11 mouse cellular contexts compared by ENCODE assay signal in the genomic region with DNA sequence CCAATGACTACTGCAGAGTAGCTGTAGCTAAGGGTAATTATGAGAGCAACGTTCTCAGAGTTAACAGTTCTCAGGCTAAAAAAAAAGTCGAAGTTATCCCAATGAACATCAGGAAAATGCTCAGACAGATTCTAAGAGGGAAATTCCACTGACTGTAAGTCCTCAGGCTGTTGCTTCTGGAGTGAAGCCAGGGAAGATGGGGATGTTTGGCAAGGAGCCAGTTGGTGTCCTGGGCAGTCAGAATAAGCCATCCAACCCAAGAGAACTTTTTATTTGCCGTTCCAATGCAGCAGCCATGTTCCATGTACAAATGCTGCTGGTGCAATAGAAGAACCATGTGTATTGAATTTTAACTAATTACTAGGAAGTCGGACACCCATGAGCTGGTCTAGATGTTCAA. TPM values are rescaled to one million over a fixed set of nuclear protein-coding genes. Genes with fewer than 3 reads are reported as not detected.
DNase-seq lines count a peak whose midpoint lies in the region; ATAC-seq and TF ChIP-seq lines count a peak whose summit lies in the region.
"Had no signal": no experiment of that assay in that cellular context is flagged by ENCODE, and none has a peak within 500 bp of the region (broad histone marks: within the 10 kb centered on the region; RNA-seq: fewer than 3 reads in every experiment).

No protein-coding gene starts in this region.

- peaks cover 4% of the 10 kb centered on the region for H3K36me3 ChIP-seq in intestine, embryonic 14.5 days (ENCODE audit: control insufficient read depth, insufficient read depth, low read length)
- H3K36me3 ChIP-seq in intestine, postnatal 0 days (ENCODE audit: control insufficient read depth, insufficient read depth) = no peaks in the 10 kb centered on the region
- H3K36me3 ChIP-seq: embryonic facial prominence, embryonic 12.5 days had no signal

- peaks cover 3% of the 10 kb centered on the region; the same call in 1 of the 2 replicates for H3K27me3 ChIP-seq in intestine, embryonic 14.5 days (replicated peaks; ENCODE audit: control insufficient read depth, insufficient read depth, low read length)
- H3K27me3 ChIP-seq in intestine, postnatal 0 days (replicated peaks; ENCODE audit: control insufficient read depth, insufficient read depth, low read length) = 0 out of 2 replicates have a peak, but pooled peaks cover 4% of the 10 kb centered on the region

- peak; percentile 65 to 80 for DNase-seq in adrenal gland, adult (ENCODE audit: inconsistent age in 2 of 2, low spot score in 1 of 2)
- no peak for DNase-seq in adrenal gland, postnatal 4 days (ENCODE audit: low spot score in 2 of 2)
- peak; percentile 65 for DNase-seq in intestine, embryonic 14.5 days (ENCODE audit: low spot score)
- peak; percentile 27 for DNase-seq in retina, postnatal 1 day
- no peak for DNase-seq in retina, embryonic 14.5 days (ENCODE audit: low spot score)
- no peak for DNase-seq in embryo, embryonic 10 days (ENCODE audit: low spot score)
- DNase-seq in right cerebral cortex, postnatal 25 days = no peak
- DNase-seq: cerebellum, adult 11-12 months had no signal

- no peak for ATAC-seq in intestine, embryonic 14.5 days (replicated peaks; ENCODE audit: low FRiP score, low TSS enrichment, low read depth)
- no peak for ATAC-seq in intestine, postnatal 0 days

- no peak overlapping the region for H3K9ac ChIP-seq in intestine, embryonic 14.5 days (ENCODE audit: low read length)
- H3K9ac ChIP-seq in intestine, postnatal 0 days (ENCODE audit: low read depth, low read length) = no peak overlapping the region
- H3K9ac ChIP-seq: embryonic facial prominence, embryonic 12.5 days had no signal

- no peak overlapping the region for H3K4me3 ChIP-seq in intestine, embryonic 14.5 days (ENCODE audit: low read depth, low read length)
- no peak overlapping the region for H3K4me3 ChIP-seq in intestine, postnatal 0 days (ENCODE audit: low read depth, low read length)
- H3K4me3 ChIP-seq: embryonic facial prominence, embryonic 12.5 days had no signal

- WGBS in intestine, embryonic 14.5 days = 38% methylated on average over 4 of the region's 4 CpGs
- 66% methylated on average over 4 of the region's 4 CpGs for WGBS in intestine, postnatal 0 days

- H3K9me3 ChIP-seq in intestine, embryonic 14.5 days (ENCODE audit: control insufficient read depth, low read length) = no peaks in the 10 kb centered on the region
- H3K9me3 ChIP-seq in intestine, postnatal 0 days (ENCODE audit: control insufficient read depth) = no peaks in the 10 kb centered on the region
- H3K9me3 ChIP-seq: embryonic facial prominence, embryonic 12.5 days had no signal

- no peak for TF ChIP-seq CTCF in intestine, postnatal 0 days (IDR thresholded peaks at IDR 0.05; ENCODE audit: low read depth)

- H3K4me2 ChIP-seq in intestine, embryonic 14.5 days (ENCODE audit: low read length) = no peak overlapping the region
- no peak overlapping the region for H3K4me2 ChIP-seq in intestine, postnatal 0 days (replicated peaks; ENCODE audit: low read depth)
- H3K4me2 ChIP-seq: embryonic facial prominence, embryonic 12.5 days had no signal

- no peak overlapping the region for H3K27ac ChIP-seq in intestine, embryonic 14.5 days (ENCODE audit: low read depth)
- no peak overlapping the region for H3K27ac ChIP-seq in intestine, postnatal 0 days (ENCODE audit: low read depth, low read length)
- H3K27ac ChIP-seq: embryonic facial prominence, embryonic 12.5 days had no signal

- peaks cover 8% of the 10 kb centered on the region; the same call in 1 of the 2 replicates for H3K4me1 ChIP-seq in intestine, embryonic 14.5 days (replicated peaks; ENCODE audit: control insufficient read depth, insufficient read depth, low read length)
- H3K4me1 ChIP-seq in intestine, postnatal 0 days (replicated peaks; ENCODE audit: control insufficient read depth, insufficient read depth, low read length) = no peaks in the 10 kb centered on the region

RNA-seq across cellular contexts. Expression of a gene that starts 8.2 kb away (rescaled TPM):
- 1 to 10 TPM in 1 of 2 experiments, under 1 TPM in 1; 0.95 to 1.7 TPM for total RNA-seq in adrenal gland, postnatal 4 days (2021)
- polyA plus RNA-seq in intestine, embryonic 14.5 days (2014; fragmentation: Nextera tagmentation; extraction: Ambion mirVana) = 14.6 and 16.3 TPM in 2 replicates
- polyA plus RNA-seq in intestine, postnatal 0 days (2015; fragmentation: Nextera tagmentation; extraction: Ambion mirVana) = 4.1 and 4.7 TPM in 2 replicates
- total RNA-seq: granulocyte monocyte progenitor cell, adult 5-6 weeks had no signal

RNA-seq across cellular contexts. Expression of a gene that starts 28.3 kb away (rescaled TPM):
- 1 to 10 TPM; 8.0 to 8.2 TPM for total RNA-seq in adrenal gland, postnatal 4 days (2021)
- 7.3 and 7.8 TPM in 2 replicates for polyA plus RNA-seq in intestine, embryonic 14.5 days (2014; fragmentation: Nextera tagmentation; extraction: Ambion mirVana)
- polyA plus RNA-seq in intestine, postnatal 0 days (2015; fragmentation: Nextera tagmentation; extraction: Ambion mirVana) = 0.91 and 0.95 TPM in 2 replicates
- total RNA-seq: granulocyte monocyte progenitor cell, adult 5-6 weeks had no signal

Comparison
In these comparisons a context has a peak if more than half of its experiments do, and no peak if none do; other contexts are left out.
1. DNase-seq: peak in adrenal gland, adult (2 of 2), intestine, embryonic 14.5 days (single experiment) and retina, postnatal 1 day (single experiment); none in adrenal gland, postnatal 4 days (0 of 2), retina, embryonic 14.5 days (single experiment), embryo, embryonic 10 days (single experiment) and right cerebral cortex, postnatal 25 days (single experiment).